Mouse (Mus musculus): ENCODE measurements around the gene Zfp12.

DNA sequence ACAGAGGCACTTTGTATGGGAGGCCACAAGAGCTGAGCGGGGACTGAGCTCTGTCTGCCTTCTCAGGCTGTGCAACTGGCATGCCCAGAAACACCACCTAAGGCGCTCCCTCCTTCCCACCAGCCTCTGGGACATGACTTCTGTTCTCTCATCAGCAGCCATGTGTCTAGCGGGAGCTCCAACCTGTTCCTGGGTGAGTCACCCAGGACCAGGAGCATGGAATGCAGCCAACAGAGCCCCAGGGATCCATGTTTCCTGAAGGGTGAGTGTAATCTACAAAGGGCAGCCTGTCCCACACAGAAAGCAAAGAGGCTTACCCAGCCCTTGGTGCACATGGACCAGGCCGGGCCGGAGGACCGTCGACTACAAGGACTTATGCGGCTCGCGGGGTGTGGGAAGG lies 29.7 kb downstream of the Zfp12 start:
- TF ChIP-seq POLR2AphosphoS2 (IDR thresholded peaks at IDR 0.05; ENCODE audit: insufficient read length, low read depth) (no peak), MAX (IDR thresholded peaks at IDR 0.05; ENCODE audit: low read depth) (no peak), POLR2A (IDR thresholded peaks at IDR 0.05; ENCODE audit: insufficient read length, low read depth) (no peak), TCF3 (IDR thresholded peaks at IDR 0.05; ENCODE audit: insufficient read length, low read depth) (no peak), MYOD1 (IDR thresholded peaks at IDR 0.05; ENCODE audit: control insufficient read depth in 1 of 3, insufficient read length in 2 of 3, low read depth in 2 of 3) (no peak), TCF12 (IDR thresholded peaks at IDR 0.05; ENCODE audit: insufficient read depth, poor library complexity, severe bottlenecking) (no peak), REST (IDR thresholded peaks at IDR 0.05; ENCODE audit: insufficient read depth, insufficient read length) (no peak)

Measured in myocyte (in vitro differentiated cells).